Mouse (Mus musculus) limb, embryonic 12.5 days (tissue): ENCODE measurements around the gene Olfr1152. TPM values are rescaled to one million over a fixed set of nuclear protein-coding genes. Genes with fewer than 3 reads are reported as not detected.

Experiments used
- ATAC-seq: fragments of 200-750 bp; cut with Nextera tagmentation; 2 replicates; pipeline ENCODE4 v1.8.0; 2017; ENCODE audit warnings: low read depth, moderate TSS enrichment; ENCODE audit not compliant: insufficient number of reproducible peaks, insufficient read depth, low FRiP score, low TSS enrichment
- H3K27ac ChIP-seq: fragments of 300-500 bp; sonication (generic); 2 replicates; pipeline ENCODE4 v1.5.1; 2016; ENCODE audit warnings: mild to moderate bottlenecking, moderate library complexity
- H3K27me3 ChIP-seq: fragments of 300-500 bp; sonication (generic); 2 replicates; pipeline ENCODE4 v1.6.1; 2016; ENCODE audit warnings: mild to moderate bottlenecking, moderate library complexity
- H3K36me3 ChIP-seq: fragments of 300-500 bp; sonication (generic); 2 replicates; pipeline ENCODE4 v1.6.1; 2016; ENCODE audit warnings: mild to moderate bottlenecking, moderate library complexity
- H3K4me1 ChIP-seq: fragments of 300-500 bp; sonication (generic); replicated peaks from 2 replicates; pipeline ENCODE4 v1.6.1; 2016
- H3K4me2 ChIP-seq: fragments of 300-500 bp; sonication (generic); 2 replicates; pipeline ENCODE4 v1.6.1; 2016; ENCODE audit warnings: mild to moderate bottlenecking, moderate library complexity
- H3K4me3 ChIP-seq: fragments of 300-500 bp; sonication (generic); replicated peaks from 2 replicates; pipeline ENCODE4 v1.5.1; 2016; ENCODE audit warnings: mild to moderate bottlenecking
- H3K9ac ChIP-seq: fragments of 300-500 bp; sonication (generic); replicated peaks from 2 replicates; pipeline ENCODE4 v1.6.1; 2016; ENCODE audit warnings: mild to moderate bottlenecking, moderate library complexity
- H3K9me3 ChIP-seq: fragments of 300-500 bp; sonication (generic); 2 replicates; pipeline ENCODE4 v1.6.1; 2016; ENCODE audit warnings: mild to moderate bottlenecking, moderate library complexity
- WGBS: fragments of 180-500 bp; shearing (Covaris S2); methylation state at CpG from one replicate; pipeline ENCODE4 v1.1.7; 2016; 5-methylcytosine and 5-hydroxymethylcytosine counted together
- polyA plus RNA-seq: library from polyadenylated mRNA; unstranded; fragments of >200 nt; fragmentation: Nextera tagmentation; extraction: Ambion mirVana; gene quantifications from 2 replicates; pipeline ENCODE4 v1.2.1, GENCODE M21; 2016

Gene Olfr1152
- not detected in 2 replicates for polyA plus RNA-seq

DNA sequence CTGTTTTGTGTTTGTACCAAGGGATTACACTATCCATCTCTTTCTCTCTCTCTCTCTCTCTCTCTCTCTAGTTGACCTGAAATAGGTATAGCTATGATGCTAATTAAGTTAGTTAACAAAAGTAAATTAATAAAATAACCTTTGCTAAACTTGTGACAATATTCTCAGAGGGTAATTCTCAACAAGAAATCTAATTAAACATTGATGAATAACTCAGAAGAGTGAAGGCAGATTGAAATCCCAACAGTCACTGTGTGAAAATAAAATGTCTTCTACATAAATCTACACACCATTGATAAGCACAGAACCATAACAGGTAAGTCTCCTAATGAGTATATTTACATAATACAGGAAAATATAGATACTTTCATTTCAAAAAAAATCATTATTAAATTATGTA, at the start of gene Olfr1152:
Olfr1152 (plus strand) TSS at position 301 of the 400 bp plus-strand sequence.
- no peak within 1 kb of the TSS for H3K4me3 ChIP-seq
- ATAC-seq, result no peak

DNA sequence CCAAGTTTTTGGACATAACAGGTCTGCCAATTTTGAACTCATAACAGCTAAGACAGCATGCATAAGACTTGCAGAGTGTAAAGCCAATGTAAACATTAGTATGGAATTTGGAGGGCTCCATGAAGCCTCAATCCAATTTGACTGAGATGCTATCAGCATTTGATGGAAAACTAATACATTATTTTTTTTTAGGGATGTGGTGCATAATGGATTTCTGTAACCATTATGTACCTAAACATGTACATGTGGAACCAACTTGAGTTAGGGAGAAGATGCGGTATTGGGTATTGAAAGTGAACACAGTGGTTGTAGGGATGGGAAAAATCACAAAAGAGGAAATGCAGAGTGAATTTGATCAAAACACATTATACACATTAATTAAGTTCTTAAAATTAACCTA, 36.1 kb upstream of the Olfr1152 start, which contains the start of gene Olfr1148:
Olfr1148 (plus strand) TSS at position 301 of the 400 bp plus-strand sequence.
- WGBS, result 97% methylated on average over 1 of the region's 1 CpGs
- Histone ChIP-seq H3K4me2 (no peak within 1 kb of the TSS), H3K4me3 (no peak within 1 kb of the TSS), H3K27ac (no peak within 1 kb of the TSS), H3K36me3 (no peaks in the 10 kb centered on the region), H3K27me3 (no peaks in the 10 kb centered on the region), H3K4me1 (no peaks in the 10 kb centered on the region), H3K9me3 (no peaks in the 10 kb centered on the region), H3K9ac (no peak within 1 kb of the TSS)
- ATAC-seq, result no peak

More for the DNA sequence above, at the start of gene Olfr1152:
- Histone ChIP-seq H3K27me3 (no peaks in the 10 kb centered on the region), H3K4me2 (no peak within 1 kb of the TSS), H3K9me3 (no peaks in the 10 kb centered on the region), H3K9ac (no peak within 1 kb of the TSS), H3K36me3 (no peaks in the 10 kb centered on the region), H3K4me1 (no peaks in the 10 kb centered on the region), H3K27ac (no peak within 1 kb of the TSS)

DNA sequence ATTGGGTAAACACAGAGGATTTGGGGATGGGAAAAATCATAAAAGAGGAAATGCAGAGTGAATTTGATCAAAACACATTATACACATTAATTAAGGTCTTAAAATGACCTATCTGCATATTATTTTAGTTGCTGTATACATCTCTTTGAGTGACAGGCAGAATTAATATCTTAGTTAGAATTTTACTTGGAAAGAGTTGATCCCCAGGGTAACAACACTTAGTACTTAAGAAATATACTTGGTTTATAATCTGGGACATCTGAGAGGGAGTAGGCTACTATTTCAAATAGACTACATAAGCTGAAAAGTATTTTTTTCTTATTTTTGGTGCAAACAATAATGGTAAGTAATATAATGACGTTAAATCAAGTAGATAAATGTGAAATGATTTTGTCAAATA, 22.6 kb upstream of the Olfr1152 start, which contains the start of gene Olfr1150-ps1:
Olfr1150-ps1 (plus strand) TSS at position 301 of the 400 bp plus-strand sequence.
- no peak within 1 kb of the TSS for H3K4me2 ChIP-seq
- no peak within 1 kb of the TSS for H3K4me3 ChIP-seq
- WGBS, result 86% methylated on average over 1 of the region's 1 CpGs
- H3K27ac ChIP-seq, result no peak within 1 kb of the TSS
- H3K36me3 ChIP-seq, result no peaks in the 10 kb centered on the region
- no peaks in the 10 kb centered on the region for H3K4me1 ChIP-seq
- no peak for ATAC-seq
- H3K9ac ChIP-seq, result no peak within 1 kb of the TSS
- no peaks in the 10 kb centered on the region for H3K9me3 ChIP-seq
- no peaks in the 10 kb centered on the region for H3K27me3 ChIP-seq

DNA sequence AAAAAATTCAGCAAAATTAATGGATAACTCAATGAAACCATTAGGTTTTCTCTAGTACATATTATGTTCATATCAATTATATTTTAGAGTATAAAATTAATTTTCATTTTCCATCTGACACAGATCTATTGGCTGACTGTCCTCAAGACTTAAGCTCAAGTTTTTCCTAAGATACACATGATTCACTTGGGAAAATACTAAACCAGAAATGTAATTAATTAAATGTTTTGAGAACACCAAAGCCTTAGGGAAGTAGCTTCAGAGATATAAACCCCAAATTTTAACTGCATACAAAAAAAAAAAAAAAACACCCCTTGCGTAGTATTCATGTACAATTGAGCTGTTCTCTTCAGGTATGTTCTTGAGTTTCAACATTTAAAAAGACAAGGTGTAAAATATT, 10.7 kb upstream of the Olfr1152 start, which contains the start of gene Olfr1151:
Olfr1151 (plus strand) TSS at position 301 of the 400 bp plus-strand sequence.
- Histone ChIP-seq H3K27ac (no peak within 1 kb of the TSS), H3K4me3 (no peak within 1 kb of the TSS), H3K27me3 (no peaks in the 10 kb centered on the region), H3K4me1 (no peaks in the 10 kb centered on the region), H3K9ac (no peak within 1 kb of the TSS), H3K36me3 (no peaks in the 10 kb centered on the region), H3K9me3 (no peaks in the 10 kb centered on the region), H3K4me2 (no peak within 1 kb of the TSS)
- 100% methylated on average over 1 of the region's 1 CpGs for WGBS
- no peak for ATAC-seq

DNA sequence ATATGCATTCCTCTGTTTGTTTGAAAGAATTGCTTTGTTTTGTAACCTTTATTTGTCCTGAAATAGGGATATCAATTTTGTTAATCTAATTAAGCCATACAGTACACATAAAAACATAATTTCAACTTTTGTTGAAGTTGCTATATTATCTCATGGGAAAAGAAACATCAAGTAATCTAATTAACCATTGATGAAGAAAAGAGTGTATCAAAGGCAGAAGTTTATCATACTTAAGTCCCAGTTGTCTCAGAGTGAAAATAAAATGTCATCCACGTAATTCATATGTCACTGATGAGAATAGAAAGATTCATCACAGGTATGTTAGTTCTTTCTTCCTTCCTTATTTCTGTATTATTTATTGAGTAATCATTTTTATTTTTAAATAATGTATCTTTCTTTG, 28.4 kb downstream of the Olfr1152 start, which contains the start of gene Olfr1153:
Olfr1153 (plus strand) TSS at position 301 of the 400 bp plus-strand sequence.
- 83% methylated on average over 1 of the region's 1 CpGs for WGBS
- no peak within 1 kb of the TSS for H3K4me3 ChIP-seq
- no peak within 1 kb of the TSS for H3K27ac ChIP-seq
- H3K9ac ChIP-seq, result no peak within 1 kb of the TSS
- H3K36me3 ChIP-seq, result no peaks in the 10 kb centered on the region
- H3K27me3 ChIP-seq, result no peaks in the 10 kb centered on the region
- no peak within 1 kb of the TSS for H3K4me2 ChIP-seq
- no peaks in the 10 kb centered on the region for H3K9me3 ChIP-seq
- ATAC-seq, result no peak
- no peaks in the 10 kb centered on the region for H3K4me1 ChIP-seq

DNA sequence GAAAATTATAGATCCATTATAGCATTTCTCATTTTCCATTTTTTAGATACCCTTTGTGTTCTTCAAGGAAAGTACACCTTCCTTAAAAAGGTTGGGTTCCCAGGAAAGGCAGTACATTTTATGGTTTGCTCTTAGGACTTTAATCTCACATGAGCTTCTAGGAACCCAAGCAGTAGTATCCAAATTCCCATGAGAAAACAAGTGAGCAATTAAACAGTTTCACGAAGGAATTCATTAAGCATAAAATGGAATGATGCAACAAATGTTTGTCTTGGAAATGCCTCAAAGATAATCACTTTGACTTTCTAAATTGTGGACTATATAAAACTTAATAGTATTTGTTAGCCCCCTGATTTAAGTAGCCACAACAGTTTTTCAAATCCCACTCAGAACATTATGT, 38.8 kb downstream of the Olfr1152 start, which contains the start of gene Olfr1154:
Olfr1154 (minus strand) TSS at position 101 of the 400 bp plus-strand sequence.
- WGBS, result 91% methylated on average over 1 of the region's 1 CpGs
- no peaks in the 10 kb centered on the region for H3K36me3 ChIP-seq
- no peak for ATAC-seq

More for the DNA sequence above, 38.8 kb downstream of the Olfr1152 start, which contains the start of gene Olfr1154:
- no peak within 1 kb of the TSS for H3K4me3 ChIP-seq
- H3K4me1 ChIP-seq, result no peaks in the 10 kb centered on the region
- H3K27me3 ChIP-seq, result no peaks in the 10 kb centered on the region
- H3K4me2 ChIP-seq, result no peak within 1 kb of the TSS
- H3K27ac ChIP-seq, result no peak within 1 kb of the TSS
- no peaks in the 10 kb centered on the region for H3K9me3 ChIP-seq
- H3K9ac ChIP-seq, result no peak within 1 kb of the TSS

Other genes starting within 250 kb of the Olfr1152 start
- not detected in 2 replicates for gene Olfr1131, start 239.4 kb upstream of the Olfr1152 start, polyA plus RNA-seq
- not detected in 2 replicates for gene Olfr1132, start 229.0 kb upstream of the Olfr1152 start, polyA plus RNA-seq
- gene Olfr1133, start 219.1 kb upstream of the Olfr1152 start, polyA plus RNA-seq, result not detected in 2 replicates
- gene Olfr1134, start 208.0 kb upstream of the Olfr1152 start, polyA plus RNA-seq, result not detected in 2 replicates
- gene Olfr1135, start 192.8 kb upstream of the Olfr1152 start, polyA plus RNA-seq, result not detected in 2 replicates
- gene Olfr1136, start 172.5 kb upstream of the Olfr1152 start, polyA plus RNA-seq, result not detected in 2 replicates
- gene Olfr1137, start 153.3 kb upstream of the Olfr1152 start, polyA plus RNA-seq, result not detected in 2 replicates
- gene Olfr1138, start 126.5 kb upstream of the Olfr1152 start, polyA plus RNA-seq, result not detected in 2 replicates
- not detected in 2 replicates for gene Olfr1140, start 122.7 kb upstream of the Olfr1152 start, polyA plus RNA-seq
- gene Olfr1141, start 112.5 kb upstream of the Olfr1152 start, polyA plus RNA-seq, result not detected in 2 replicates
- not detected in 2 replicates for gene Olfr152, start 87.0 kb upstream of the Olfr1152 start, polyA plus RNA-seq
- gene Olfr1143, start 65.9 kb upstream of the Olfr1152 start, polyA plus RNA-seq, result not detected in 2 replicates
- not detected in 2 replicates for gene Olfr1145, start 56.7 kb upstream of the Olfr1152 start, polyA plus RNA-seq
- gene Olfr1148, start 36.0 kb upstream of the Olfr1152 start, polyA plus RNA-seq, result not detected in 2 replicates
- gene Olfr1150-ps1, start 22.5 kb upstream of the Olfr1152 start, polyA plus RNA-seq, result not detected in 2 replicates
- not detected in 2 replicates for gene Olfr1151, start 10.6 kb upstream of the Olfr1152 start, polyA plus RNA-seq
- gene Olfr1153, start 28.5 kb downstream of the Olfr1152 start, polyA plus RNA-seq, result not detected in 2 replicates
- gene Olfr1154, start 38.7 kb downstream of the Olfr1152 start, polyA plus RNA-seq, result not detected in 2 replicates
- gene Olfr1155, start 78.6 kb downstream of the Olfr1152 start, polyA plus RNA-seq, result not detected in 2 replicates
- gene Olfr1156, start 86.6 kb downstream of the Olfr1152 start, polyA plus RNA-seq, result not detected in 2 replicates
- not detected in 2 replicates for gene Olfr1157, start 101.8 kb downstream of the Olfr1152 start, polyA plus RNA-seq
- gene Olfr74, start 108.2 kb downstream of the Olfr1152 start, polyA plus RNA-seq, result not detected in 2 replicates
- not detected in 2 replicates for gene Olfr1158, start 123.6 kb downstream of the Olfr1152 start, polyA plus RNA-seq
- not detected in 2 replicates for gene Olfr1160, start 141.8 kb downstream of the Olfr1152 start, polyA plus RNA-seq
- not detected in 2 replicates for gene Olfr1161, start 156.3 kb downstream of the Olfr1152 start, polyA plus RNA-seq
- not detected in 2 replicates for gene Olfr73, start 171.2 kb downstream of the Olfr1152 start, polyA plus RNA-seq
- not detected in 2 replicates for gene Olfr1162, start 184.6 kb downstream of the Olfr1152 start, polyA plus RNA-seq
- gene Olfr1163, start 205.3 kb downstream of the Olfr1152 start, polyA plus RNA-seq, result not detected in 2 replicates
- gene Olfr1164, start 227.5 kb downstream of the Olfr1152 start, polyA plus RNA-seq, result not detected in 2 replicates